Mouse (Mus musculus) hindbrain, postnatal 0 days (tissue): ENCODE measurements at regions not wholly inside any gene's neighbourhood (a gene's known extent, or its start where the extent isn't known, plus 50 kb on each side); places are given as distances from the start of the nearest gene placed in this dataset.

Source experiments
- ATAC-seq: fragments of 200-750 bp; cut with Nextera tagmentation; 2 replicates; pipeline ENCODE4 v1.8.0; 2017; ENCODE audit warnings: mild to moderate bottlenecking, moderate TSS enrichment, moderate library complexity
- DNase-seq: peaks from one replicate; pipeline ENCODE4 v3.0.0-alpha.2; 2015; ENCODE audit warnings: low spot score
- H3K27ac ChIP-seq: fragments of 300-500 bp; sonication (generic); 2 replicates; pipeline ENCODE4 v1.5.1; 2014; ENCODE audit warnings: mild to moderate bottlenecking
- H3K27me3 ChIP-seq: fragments of 300-500 bp; sonication (generic); 2 replicates; pipeline ENCODE4 v1.6.1; 2014; ENCODE audit warnings: low read length, mixed read lengths; ENCODE audit not compliant: insufficient read depth
- H3K36me3 ChIP-seq: fragments of 300-500 bp; sonication (generic); 2 replicates; pipeline ENCODE4 v1.6.1; 2014; ENCODE audit warnings: low read length, mixed read lengths; ENCODE audit not compliant: insufficient read depth
- H3K4me1 ChIP-seq: fragments of 300-500 bp; sonication (generic); 2 replicates; pipeline ENCODE4 v1.6.1; 2014; ENCODE audit warnings: antibody characterized with exemption, low read length, mixed read lengths; ENCODE audit not compliant: insufficient read depth
- H3K4me2 ChIP-seq: fragments of 300-500 bp; sonication (generic); 2 replicates; pipeline ENCODE4 v1.6.1; 2014; ENCODE audit warnings: low read depth, mild to moderate bottlenecking, low read length, moderate library complexity, mixed read lengths
- H3K4me3 ChIP-seq: fragments of 300-500 bp; sonication (generic); 2 replicates; pipeline ENCODE4 v1.5.1; 2014; ENCODE audit warnings: low read length
- H3K9ac ChIP-seq: fragments of 300-500 bp; sonication (generic); replicated peaks from 2 replicates; pipeline ENCODE4 v1.6.1; 2014; ENCODE audit warnings: mild to moderate bottlenecking, low read length, moderate library complexity, mixed read lengths
- H3K9me3 ChIP-seq: fragments of 300-500 bp; sonication (generic); 2 replicates; pipeline ENCODE4 v1.6.1; 2016; ENCODE audit warnings: low read length, mixed read lengths
- CTCF ChIP-seq: IDR thresholded peaks from 2 replicates; pipeline ENCODE4 v1.5.1; 2016; ENCODE audit warnings: antibody characterized with exemption, control low read depth, low read depth
- WGBS: fragments of 180-500 bp; shearing (Covaris S2); extraction: QIAGEN DNeasy Blood & Tissue Kit; methylation state at CpG from one replicate; pipeline ENCODE4 v1.1.7; 2014; 5-methylcytosine and 5-hydroxymethylcytosine counted together

DNA sequence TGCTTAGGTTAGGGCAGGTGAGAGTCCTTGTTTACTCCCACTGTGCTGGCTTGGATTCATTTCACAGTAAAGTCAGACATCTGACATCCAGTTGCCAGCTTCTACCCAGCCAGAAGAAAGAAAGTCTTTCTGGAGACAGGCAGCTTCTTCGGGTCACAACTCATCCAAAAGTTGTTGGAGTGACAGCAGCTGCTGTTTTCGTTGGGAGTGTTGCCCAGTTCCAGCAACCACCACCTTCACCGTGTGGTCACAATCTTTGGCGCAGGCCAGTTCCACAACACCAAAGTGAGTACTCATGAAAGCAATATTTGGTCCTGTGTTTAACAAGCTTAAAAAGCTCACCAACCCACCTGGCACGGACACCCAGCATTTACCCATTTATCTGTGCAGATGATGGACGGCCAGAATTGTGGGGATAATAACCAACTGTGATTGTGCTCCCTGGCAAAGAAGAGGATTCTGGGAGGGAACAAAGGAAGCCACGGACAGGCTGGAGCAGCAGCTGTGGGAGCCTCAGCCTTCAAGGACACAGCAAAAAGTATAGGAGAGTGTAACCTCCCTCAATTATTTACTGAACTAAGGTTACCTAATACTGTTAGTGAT, 134.5 kb downstream of the Cand1 start:
- ATAC-seq (no peak), DNase-seq (no peak)
- Histone ChIP-seq H3K9me3 (peaks cover 4% of the 10 kb centered on the region; the same call in 1 of the 2 replicates), H3K4me1 (no peaks in the 10 kb centered on the region), H3K4me3 (no peak overlapping the region), H3K27me3 (no peaks in the 10 kb centered on the region), H3K9ac (no peak overlapping the region), H3K36me3 (no peaks in the 10 kb centered on the region), H3K27ac (no peak overlapping the region), H3K4me2 (no peak overlapping the region)
- 43% methylated on average over 7 of the region's 7 CpGs for WGBS
- no peak for TF ChIP-seq CTCF

DNA sequence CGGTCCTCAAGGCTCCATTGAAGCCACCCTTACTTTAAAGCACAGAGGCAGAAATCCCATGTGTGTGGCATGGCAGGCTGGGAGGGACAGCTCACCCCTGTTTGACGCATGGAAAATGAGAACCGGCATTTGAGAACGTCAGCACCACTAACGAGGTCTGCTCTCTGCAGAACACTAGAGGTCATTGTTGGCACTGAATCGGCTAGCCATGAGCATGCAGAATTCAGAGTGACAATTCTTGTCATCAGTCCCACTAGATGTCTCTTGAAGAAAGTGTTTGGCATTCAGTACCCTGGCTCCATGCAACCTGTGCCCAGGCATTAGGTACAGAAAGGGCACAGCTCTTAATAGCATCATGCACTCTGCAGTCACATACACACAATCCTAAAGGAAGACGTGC, 139.3 kb downstream of the Cand1 start:
- ATAC-seq = peak; percentile 58; the same call in 1 of the 2 replicates
- no peak overlapping the region for H3K4me2 ChIP-seq
- H3K36me3 ChIP-seq = no peaks in the 10 kb centered on the region
- TF ChIP-seq CTCF = peak; percentile 64
- H3K4me3 ChIP-seq = no peak overlapping the region
- H3K27me3 ChIP-seq = no peaks in the 10 kb centered on the region
- DNase-seq = peak; percentile 69
- no peaks in the 10 kb centered on the region for H3K4me1 ChIP-seq
- peaks cover 4% of the 10 kb centered on the region; the same call in 1 of the 2 replicates for H3K9me3 ChIP-seq
- H3K9ac ChIP-seq = no peak overlapping the region
- WGBS = 14% methylated on average over 7 of the region's 7 CpGs
- no peak overlapping the region for H3K27ac ChIP-seq

DNA sequence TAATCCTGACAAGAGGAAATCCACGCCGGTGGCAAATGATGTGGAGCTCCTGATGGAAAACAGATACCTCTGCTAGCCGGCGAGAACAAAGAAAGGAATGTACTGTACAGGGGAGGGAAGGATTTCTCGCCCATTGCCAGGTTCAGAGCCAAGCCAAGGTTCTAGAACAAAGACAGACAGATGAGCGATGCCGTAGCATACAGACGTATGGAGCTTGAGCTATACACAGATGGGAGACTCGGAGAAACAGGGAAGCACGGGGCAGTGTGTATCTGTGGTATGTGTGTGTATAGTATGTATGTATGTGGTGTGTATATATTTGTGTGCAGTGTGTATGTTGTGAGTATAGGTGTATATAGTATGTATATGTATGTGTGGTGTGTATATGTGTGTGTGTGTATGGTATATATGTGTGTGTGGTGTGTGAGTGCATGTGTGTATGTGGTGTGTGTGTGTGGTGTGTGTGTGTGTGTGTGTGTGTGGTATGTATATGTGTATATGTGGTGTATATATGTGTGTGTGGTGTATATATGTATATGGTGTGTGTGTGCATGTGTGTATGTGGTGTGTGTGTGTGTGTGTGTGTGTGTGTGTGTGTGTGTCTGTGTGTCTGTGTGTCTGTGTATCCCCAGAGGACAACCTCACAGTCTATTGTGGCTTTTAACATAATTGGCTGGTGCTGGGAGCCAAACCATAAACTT, 140.6 kb downstream of the Cand1 start:
- ATAC-seq (peak; percentile 39; the same call in 1 of the 2 replicates), DNase-seq (peak; percentile 35)
- Histone ChIP-seq H3K9me3 (peaks cover 4% of the 10 kb centered on the region; the same call in 1 of the 2 replicates), H3K27ac (no peak overlapping the region), H3K9ac (no peak overlapping the region), H3K36me3 (no peaks in the 10 kb centered on the region), H3K4me1 (no peaks in the 10 kb centered on the region), H3K27me3 (no peaks in the 10 kb centered on the region), H3K4me2 (0 out of 2 replicates have a peak overlapping the region, but pooled peaks have one; percentile 5), H3K4me3 (no peak overlapping the region)
- TF ChIP-seq CTCF = no peak
- 46% methylated on average over 10 of the region's 10 CpGs for WGBS

DNA sequence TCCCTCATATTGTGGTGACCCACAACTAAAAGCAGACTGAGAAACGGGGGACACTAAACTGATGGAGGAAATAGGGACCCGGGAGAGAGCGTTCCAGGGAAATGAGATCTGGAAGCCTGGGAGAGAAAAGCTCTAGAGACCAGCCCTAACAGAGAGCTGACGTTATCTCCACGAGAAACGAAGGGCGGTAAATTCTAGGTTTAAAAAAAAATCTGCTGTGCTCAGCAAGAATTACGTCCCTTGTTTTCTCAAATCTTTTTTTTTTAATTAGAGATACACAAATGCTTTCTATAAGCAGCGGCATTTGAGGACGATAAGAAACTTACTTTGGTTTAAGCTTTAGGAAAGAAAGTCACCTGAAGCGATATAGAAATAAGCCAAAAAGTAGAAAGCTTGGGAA, 145.7 kb downstream of the Cand1 start:
- H3K9ac ChIP-seq = no peak overlapping the region
- TF ChIP-seq CTCF = no peak
- no peak overlapping the region for H3K27ac ChIP-seq
- H3K4me3 ChIP-seq = no peak overlapping the region
- H3K4me2 ChIP-seq = no peak overlapping the region
- no peaks in the 10 kb centered on the region for H3K36me3 ChIP-seq
- H3K27me3 ChIP-seq = no peaks in the 10 kb centered on the region
- DNase-seq (no peak), ATAC-seq (no peak)
- 85% methylated on average over 11 of the region's 11 CpGs for WGBS
- no peaks in the 10 kb centered on the region for H3K9me3 ChIP-seq
- no peaks in the 10 kb centered on the region for H3K4me1 ChIP-seq

DNA sequence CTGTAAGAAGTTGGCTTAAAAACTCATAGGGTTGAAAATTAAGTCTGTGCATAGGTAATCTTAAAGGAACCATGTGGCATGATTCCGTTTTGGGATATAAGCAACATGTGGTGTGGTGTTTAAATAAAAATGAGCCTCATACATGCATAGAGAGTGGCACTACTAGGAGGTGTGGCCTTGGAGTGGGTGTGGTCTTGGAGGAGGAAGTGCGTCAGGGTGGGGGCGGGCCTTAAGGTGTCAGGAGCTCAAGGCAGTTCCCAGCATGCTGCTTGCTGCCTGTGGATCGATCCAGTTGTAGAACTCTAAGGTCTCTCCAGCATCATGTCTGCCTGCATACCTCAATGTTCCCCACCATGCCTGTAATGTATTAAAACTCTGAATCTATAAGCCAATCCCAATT, 152.0 kb downstream of the Cand1 start:
- Histone ChIP-seq H3K4me3 (no peak overlapping the region), H3K36me3 (no peaks in the 10 kb centered on the region), H3K4me1 (no peaks in the 10 kb centered on the region), H3K9ac (no peak overlapping the region), H3K9me3 (no peaks in the 10 kb centered on the region), H3K27ac (no peak overlapping the region), H3K4me2 (no peak overlapping the region), H3K27me3 (no peaks in the 10 kb centered on the region)
- ATAC-seq (no peak), DNase-seq (no peak)
- TF ChIP-seq CTCF = no peak
- WGBS = 96% methylated on average over 4 of the region's 4 CpGs

DNA sequence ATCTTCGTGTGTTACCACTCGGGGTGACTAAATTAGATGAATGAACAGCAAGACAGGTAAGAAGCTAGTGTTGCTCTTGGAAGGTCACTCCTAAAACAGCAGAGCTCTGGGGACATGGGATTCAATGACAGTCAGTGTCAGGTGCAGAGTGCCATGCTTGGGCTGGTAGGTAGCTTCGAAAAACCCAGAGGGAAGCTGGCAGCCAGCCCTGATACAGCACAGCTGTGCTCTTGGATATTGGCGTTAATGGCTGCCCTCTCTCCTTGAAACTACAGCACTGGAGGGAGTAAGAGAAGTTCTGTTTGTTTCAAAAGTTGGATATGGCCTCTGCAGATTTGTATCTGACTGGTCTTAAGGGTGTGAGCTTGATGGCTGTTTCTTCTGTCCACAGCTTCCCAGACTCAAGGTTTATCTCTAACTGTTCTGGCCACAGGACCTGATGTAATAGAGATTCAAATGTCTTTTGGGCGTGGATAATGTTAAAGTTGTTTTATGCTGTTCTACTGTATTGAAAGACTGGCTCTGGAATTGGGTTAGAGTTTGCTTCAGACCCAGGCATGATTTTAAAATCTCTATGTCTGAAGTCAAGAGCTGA, 152.7 kb downstream of the Cand1 start:
- H3K27me3 ChIP-seq = no peaks in the 10 kb centered on the region
- no peaks in the 10 kb centered on the region for H3K4me1 ChIP-seq
- no peak overlapping the region for H3K27ac ChIP-seq
- H3K9ac ChIP-seq = no peak overlapping the region
- no peak for DNase-seq
- ATAC-seq = no peak
- 81% methylated on average over 5 of the region's 5 CpGs for WGBS
- TF ChIP-seq CTCF = no peak
- H3K4me2 ChIP-seq = no peak overlapping the region
- no peaks in the 10 kb centered on the region for H3K36me3 ChIP-seq
- H3K9me3 ChIP-seq = no peaks in the 10 kb centered on the region
- no peak overlapping the region for H3K4me3 ChIP-seq

DNA sequence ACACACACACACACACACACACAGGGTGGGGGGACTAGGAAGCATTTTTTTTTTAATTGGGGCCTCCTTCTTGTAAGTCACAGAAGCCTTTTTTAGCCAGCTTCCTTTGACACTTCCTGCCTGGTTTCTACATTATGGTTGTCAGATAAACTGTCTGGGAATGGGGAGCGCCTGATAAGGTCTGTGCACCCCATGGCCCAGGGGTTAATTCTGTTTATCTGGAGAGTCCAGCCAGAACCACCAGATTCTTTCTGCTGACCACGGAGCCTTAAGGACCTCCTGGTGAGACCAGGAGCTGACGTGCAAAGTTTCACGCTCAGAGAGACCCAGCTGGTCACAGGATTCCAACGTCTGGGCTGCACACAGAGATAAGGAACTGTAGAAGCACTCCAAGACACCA, 153.4 kb downstream of the Cand1 start:
- H3K27me3 ChIP-seq = no peaks in the 10 kb centered on the region
- no peak overlapping the region for H3K27ac ChIP-seq
- DNase-seq (no peak), ATAC-seq (no peak)
- no peaks in the 10 kb centered on the region for H3K4me1 ChIP-seq
- no peak overlapping the region for H3K4me3 ChIP-seq
- H3K4me2 ChIP-seq = no peak overlapping the region
- H3K9ac ChIP-seq = no peak overlapping the region
- no peaks in the 10 kb centered on the region for H3K36me3 ChIP-seq
- no peak for TF ChIP-seq CTCF
- no peaks in the 10 kb centered on the region for H3K9me3 ChIP-seq
- WGBS = 57% methylated on average over 5 of the region's 5 CpGs
